ENCODE assay signal across 8 mouse cellular contexts in genomic region chrX:152705397-152705796, GRCm38 (mm10).
DNase-seq lines count a peak whose midpoint lies in the region; ATAC-seq and TF ChIP-seq lines count a peak whose summit lies in the region.

No protein-coding gene starts in this region.

- H3K4me2 ChIP-seq in hindbrain, embryonic 16.5 days (ENCODE audit: low read length) = no peak overlapping the region
- H3K4me2 ChIP-seq in hindbrain, embryonic 12.5 days (replicated peaks) = no peak overlapping the region
- H3K4me2 ChIP-seq in intestine, postnatal 0 days (replicated peaks; ENCODE audit: low read depth) = no peak overlapping the region

- H3K27me3 ChIP-seq in hindbrain, embryonic 16.5 days (replicated peaks; ENCODE audit: control insufficient read depth, insufficient read depth, low read length) = no peaks in the 10 kb centered on the region; the same call in 1 of the 2 replicates
- peaks cover 31% of the 10 kb centered on the region for H3K27me3 ChIP-seq in hindbrain, embryonic 12.5 days
- no peaks in the 10 kb centered on the region for H3K27me3 ChIP-seq in intestine, postnatal 0 days (replicated peaks; ENCODE audit: control insufficient read depth, insufficient read depth, low read length)

- 21% methylated on average over 3 of the region's 3 CpGs for WGBS in hindbrain, embryonic 16.5 days
- WGBS in hindbrain, embryonic 12.5 days = 25% methylated on average over 3 of the region's 3 CpGs
- 17% methylated on average over 3 of the region's 3 CpGs for WGBS in intestine, postnatal 0 days

- peak; percentile 75 for DNase-seq in ZHBTc4 (ENCODE audit: low read depth, low spot score)
- DNase-seq in embryo, embryonic 9.5 days (ENCODE audit: extremely low spot score) = peak; percentile 28
- DNase-seq in left cerebral cortex, postnatal 36 days (ENCODE audit: low spot score in 2 of 2) = peak; percentile 3 to 10
- DNase-seq in right cerebral cortex, adult 2 months (ENCODE audit: low spot score in 2 of 2) = peak; percentile 20 to 27
- DNase-seq in spleen, adult 12 weeks (ENCODE audit: low spot score) = no peak

- H3K27ac ChIP-seq in hindbrain, embryonic 16.5 days (ENCODE audit: low read depth, low read length) = no peak overlapping the region
- no peak overlapping the region for H3K27ac ChIP-seq in hindbrain, embryonic 12.5 days
- no peak overlapping the region for H3K27ac ChIP-seq in intestine, postnatal 0 days (ENCODE audit: low read depth, low read length)

- TF ChIP-seq CTCF in intestine, postnatal 0 days (IDR thresholded peaks at IDR 0.05; ENCODE audit: low read depth) = peak; percentile 83

- no peaks in the 10 kb centered on the region for H3K4me1 ChIP-seq in hindbrain, embryonic 16.5 days (ENCODE audit: control insufficient read depth, insufficient read depth, low read depth, low read length)
- no peaks in the 10 kb centered on the region for H3K4me1 ChIP-seq in hindbrain, embryonic 12.5 days
- H3K4me1 ChIP-seq in intestine, postnatal 0 days (replicated peaks; ENCODE audit: control insufficient read depth, insufficient read depth, low read length) = no peaks in the 10 kb centered on the region

- no peaks in the 10 kb centered on the region for H3K36me3 ChIP-seq in hindbrain, embryonic 16.5 days (ENCODE audit: control insufficient read depth, insufficient read depth, low read length)
- H3K36me3 ChIP-seq in hindbrain, embryonic 12.5 days = no peaks in the 10 kb centered on the region
- H3K36me3 ChIP-seq in intestine, postnatal 0 days (ENCODE audit: control insufficient read depth, insufficient read depth) = no peaks in the 10 kb centered on the region

- intact Hi-C loops in left cerebral cortex, postnatal 36 days (cut with DNase I) = loop anchor here (5.0 kb wide), 1 partner anchor 112 kb away; no protein-coding TSS in a partner anchor

- H3K4me3 ChIP-seq in hindbrain, embryonic 16.5 days (ENCODE audit: low read length) = no peak overlapping the region
- H3K4me3 ChIP-seq in hindbrain, embryonic 12.5 days = no peak overlapping the region
- no peak overlapping the region for H3K4me3 ChIP-seq in intestine, postnatal 0 days (ENCODE audit: low read depth, low read length)

- ATAC-seq in hindbrain, embryonic 16.5 days = peak; percentile 56; the same call in 1 of the 2 replicates
- no peak; the same call in 1 of the 2 replicates for ATAC-seq in hindbrain, embryonic 12.5 days (ENCODE audit: low FRiP score)
- ATAC-seq in intestine, postnatal 0 days = no peak

- H3K9ac ChIP-seq in hindbrain, embryonic 16.5 days (ENCODE audit: low read depth, low read length) = no peak overlapping the region
- H3K9ac ChIP-seq in hindbrain, embryonic 12.5 days = no peak overlapping the region
- H3K9ac ChIP-seq in intestine, postnatal 0 days (ENCODE audit: low read depth, low read length) = no peak overlapping the region

- no peaks in the 10 kb centered on the region for H3K9me3 ChIP-seq in hindbrain, embryonic 16.5 days (ENCODE audit: control insufficient read depth, low read length)
- H3K9me3 ChIP-seq in hindbrain, embryonic 12.5 days (replicated peaks) = no peaks in the 10 kb centered on the region
- H3K9me3 ChIP-seq in intestine, postnatal 0 days (ENCODE audit: control insufficient read depth) = no peaks in the 10 kb centered on the region
